Comparison of ENCODE assay signal across 8 mouse cellular contexts in the genomic region with DNA sequence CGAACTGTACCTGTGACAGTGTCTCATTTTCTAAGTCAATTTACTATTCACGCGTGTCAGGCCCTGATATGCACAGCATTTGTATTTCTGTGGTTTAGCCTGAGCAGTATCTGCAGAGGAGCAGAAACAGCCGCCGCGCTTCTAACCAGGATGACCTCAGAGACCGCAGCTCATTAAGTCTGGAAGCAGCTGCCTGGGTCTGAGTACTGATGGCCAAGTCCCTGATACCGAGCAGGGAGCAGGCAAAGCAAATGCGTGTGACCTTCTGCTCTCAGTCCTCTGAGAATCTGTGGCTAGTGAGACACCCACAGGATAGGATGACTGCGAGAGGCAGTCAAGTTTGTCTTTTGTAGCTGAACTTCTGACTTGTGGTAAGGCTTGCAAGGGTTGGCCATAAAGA.
A peak's percentile ranks its signal among the peaks of the same experiment; 100 is the strongest.
DNase-seq lines count a peak whose midpoint lies in the region; ATAC-seq and TF ChIP-seq lines count a peak whose summit lies in the region.

No protein-coding gene starts in this region.

- H3K79me2 ChIP-seq in myocyte (ENCODE audit: control insufficient read depth, insufficient read depth): no peaks in the 10 kb centered on the region

- H3K4me3 ChIP-seq in neural tube, embryonic 14.5 days (ENCODE audit: low read depth, low read length): no peak overlapping the region
- no peak overlapping the region for H3K4me3 ChIP-seq in myocyte

- H3K9ac ChIP-seq in neural tube, embryonic 14.5 days (replicated peaks; ENCODE audit: low read depth, low read length): no peak overlapping the region

- H3K9me3 ChIP-seq in neural tube, embryonic 14.5 days (ENCODE audit: control insufficient read depth, low read length): no peaks in the 10 kb centered on the region

- no peak overlapping the region for H3ac ChIP-seq in myocyte (ENCODE audit: control insufficient read depth, insufficient read length)

- H3K4me1 ChIP-seq in neural tube, embryonic 14.5 days (ENCODE audit: control insufficient read depth, insufficient read depth, low read length): no peaks in the 10 kb centered on the region

- H3K27ac ChIP-seq in neural tube, embryonic 14.5 days (ENCODE audit: low read depth, low read length): 0 out of 2 replicates have a peak overlapping the region, but pooled peaks have one; percentile 16

- TF ChIP-seq POLR2A in myocyte (IDR thresholded peaks at IDR 0.05; ENCODE audit: insufficient read length, low read depth): no peak

- ATAC-seq in neural tube, embryonic 14.5 days (ENCODE audit: low read depth): no peak

- no peaks in the 10 kb centered on the region for H3K27me3 ChIP-seq in neural tube, embryonic 14.5 days (ENCODE audit: control insufficient read depth, insufficient read depth, low read length)
- H3K27me3 ChIP-seq in myocyte (ENCODE audit: control insufficient read depth, insufficient read depth, insufficient read length): no peaks in the 10 kb centered on the region

- WGBS in neural tube, embryonic 14.5 days: 72% methylated on average over 10 of the region's 10 CpGs

- H3K4me2 ChIP-seq in neural tube, embryonic 14.5 days (ENCODE audit: low read depth, low read length): no peak overlapping the region
- peak overlapping the region; percentile 91 for H3K4me2 ChIP-seq in myocyte (ENCODE audit: low read depth)

- DNase-seq in neural tube, embryonic 10.5 days (ENCODE audit: extremely low spot score, low spot score): no peak
- peak; percentile 32 for DNase-seq in gastrocnemius, postnatal 10 days
- DNase-seq in kidney, postnatal 4 days: peak; percentile 65 to 77
- DNase-seq in left cerebral cortex, adult 9 months (ENCODE audit: low spot score in 2 of 2): no peak
- no peak for DNase-seq in testis, postnatal 14 days (ENCODE audit: low spot score)
- no peak for DNase-seq in cerebellum, postnatal 36 days

- H3K36me3 ChIP-seq in neural tube, embryonic 14.5 days (ENCODE audit: control insufficient read depth, insufficient read depth, low read length): no peaks in the 10 kb centered on the region
- H3K36me3 ChIP-seq in myocyte (ENCODE audit: control insufficient read depth, insufficient read depth): no peaks in the 10 kb centered on the region

TF ChIP-seq in myocyte, 11 proteins besides CTCF, POLR2A, EP300 and RAD21:
- TF ChIP-seq TCF3 (IDR thresholded peaks at IDR 0.05; ENCODE audit: insufficient read length, low read depth) (peak; percentile 72), SRF (IDR thresholded peaks at IDR 0.05; ENCODE audit: control insufficient read depth, insufficient read length, low read depth) (no peak), POLR2AphosphoS2 (IDR thresholded peaks at IDR 0.05; ENCODE audit: insufficient read length, low read depth) (no peak), MAX (IDR thresholded peaks at IDR 0.05; ENCODE audit: low read depth) (no peak), MYOG (IDR thresholded peaks at IDR 0.05; ENCODE audit: control insufficient read depth in 1 of 3, insufficient read depth in 1 of 3, insufficient read length in 2 of 3, low read depth in 2 of 3) (peak; percentile 87 to 98 (median 94)), MYOD1 (IDR thresholded peaks at IDR 0.05; ENCODE audit: control insufficient read depth in 1 of 3, insufficient read length in 2 of 3, low read depth in 2 of 3) (peak; percentile 67 to 97 (median 95)), REST (IDR thresholded peaks at IDR 0.05; ENCODE audit: insufficient read depth, insufficient read length) (no peak), CEBPB (IDR thresholded peaks at IDR 0.05; ENCODE audit: insufficient read depth, poor library complexity, severe bottlenecking) (no peak), USF1 (IDR thresholded peaks at IDR 0.05; ENCODE audit: low read depth) (no peak), TCF12 (IDR thresholded peaks at IDR 0.05; ENCODE audit: insufficient read depth, poor library complexity, severe bottlenecking) (peak; percentile 87), E2F4 (IDR thresholded peaks at IDR 0.05; ENCODE audit: insufficient read depth) (no peak)

Comparison
In these comparisons a context has a peak if more than half of its experiments do, and no peak if none do; other contexts are left out.
1. DNase-seq: peak in gastrocnemius, postnatal 10 days (single experiment) and kidney, postnatal 4 days (2 of 2); none in neural tube, embryonic 10.5 days (single experiment), left cerebral cortex, adult 9 months (0 of 2), testis, postnatal 14 days (single experiment) and cerebellum, postnatal 36 days (0 of 2).